Comparison of ENCODE assay signal across 8 mouse cellular contexts in genomic region chr10:90969355-90970174, GRCm38 (mm10).
A peak's percentile ranks its signal among the peaks of the same experiment; 100 is the strongest.
DNase-seq lines count a peak whose midpoint lies in the region; ATAC-seq and TF ChIP-seq lines count a peak whose summit lies in the region.
"Had no signal": no experiment of that assay in that cellular context is flagged by ENCODE, and none has a peak within 500 bp of the region (broad histone marks: within the 10 kb centered on the region; RNA-seq: fewer than 3 reads in every experiment).

No protein-coding gene starts in this region.

- peak overlapping the region; percentile 90 for H3K4me2 ChIP-seq in forebrain, embryonic 13.5 days
- peak overlapping the region; percentile 98 for H3K4me2 ChIP-seq in limb, embryonic 14.5 days (replicated peaks; ENCODE audit: low read depth, low read length, severe bottlenecking)
- H3K4me2 ChIP-seq in neural tube, embryonic 12.5 days (replicated peaks), result peak overlapping the region; percentile 89

- no peak overlapping the region for H3K27ac ChIP-seq in forebrain, embryonic 13.5 days
- no peak overlapping the region for H3K27ac ChIP-seq in limb, embryonic 14.5 days (replicated peaks; ENCODE audit: low read depth, low read length)
- H3K27ac ChIP-seq in neural tube, embryonic 12.5 days, result no peak overlapping the region

- DNase-seq in adrenal gland, postnatal 25 days, result peak; percentile 15
- DNase-seq in heart, postnatal 36 days, result peak; percentile 47 to 66
- no peak for DNase-seq in limb, embryonic 14.5 days (ENCODE audit: low spot score)
- no peak for DNase-seq in left cerebral cortex, postnatal 36 days (ENCODE audit: low spot score in 2 of 2)

- H3K27me3 ChIP-seq in E14TG2a.4 (ENCODE audit: insufficient read depth, low read length), result peaks cover 81% of the 10 kb centered on the region
- H3K27me3 ChIP-seq in forebrain, embryonic 13.5 days, result peaks cover 33% of the 10 kb centered on the region
- peaks cover 24% of the 10 kb centered on the region for H3K27me3 ChIP-seq in limb, embryonic 14.5 days (ENCODE audit: control insufficient read depth, insufficient read depth, low read length)
- H3K27me3 ChIP-seq in neural tube, embryonic 12.5 days (replicated peaks), result peaks cover 38% of the 10 kb centered on the region

- no peaks in the 10 kb centered on the region for H3K9me3 ChIP-seq in E14TG2a.4 (ENCODE audit: low read length)
- H3K9me3 ChIP-seq in forebrain, embryonic 13.5 days (replicated peaks), result no peaks in the 10 kb centered on the region
- no peaks in the 10 kb centered on the region for H3K9me3 ChIP-seq in limb, embryonic 14.5 days (ENCODE audit: control insufficient read depth, low read length)
- H3K9me3 ChIP-seq in neural tube, embryonic 12.5 days, result no peaks in the 10 kb centered on the region

- no peak for TF ChIP-seq POLR2A in limb, embryonic 14.5 days (IDR thresholded peaks at IDR 0.05; ENCODE audit: borderline replicate concordance, extremely low read depth, insufficient read depth, insufficient read length)

- WGBS in forebrain, embryonic 13.5 days, result 3% methylated on average over 70 of the region's 72 CpGs
- WGBS in limb, embryonic 14.5 days, result 2% methylated on average over 57 of the region's 72 CpGs
- WGBS in neural tube, embryonic 12.5 days, result 2% methylated on average over 72 of the region's 72 CpGs

- intact Hi-C loops in heart, postnatal 36 days (cut with DNase I), result no loop called here
- intact Hi-C loops in left cerebral cortex, postnatal 36 days (cut with DNase I), result loop anchor here (5.0 kb wide), 2 partner anchors 63 to 137 kb away; no protein-coding TSS in a partner anchor

- H3K9ac ChIP-seq in forebrain, embryonic 13.5 days, result peak overlapping the region; percentile 65
- H3K9ac ChIP-seq in limb, embryonic 14.5 days (ENCODE audit: low read depth, low read length, severe bottlenecking), result peak overlapping the region; percentile 60
- H3K9ac ChIP-seq in neural tube, embryonic 12.5 days, result peak overlapping the region; percentile 48

- ATAC-seq in forebrain, embryonic 13.5 days, result peak; percentile 42
- 0 out of 2 replicates have a peak, but pooled peaks have one; percentile 12 for ATAC-seq in limb, embryonic 14.5 days (ENCODE audit: low FRiP score, low read depth)
- peak; percentile 68 for ATAC-seq in neural tube, embryonic 12.5 days (ENCODE audit: low FRiP score, low read depth)

- TF ChIP-seq CTCF in E14TG2a.4 (conservative IDR thresholded peaks at IDR 0.05; ENCODE audit: low read length), result no peak

- H3K4me1 ChIP-seq in E14TG2a.4 (replicated peaks; ENCODE audit: low read depth, low read length), result 0 out of 2 replicates have a peak, but pooled peaks cover 5% of the 10 kb centered on the region
- H3K4me1 ChIP-seq in forebrain, embryonic 13.5 days, result peaks cover 26% of the 10 kb centered on the region
- peaks cover 6% of the 10 kb centered on the region; the same call in 1 of the 2 replicates for H3K4me1 ChIP-seq in limb, embryonic 14.5 days (ENCODE audit: control insufficient read depth, insufficient read depth, low read length)
- H3K4me1 ChIP-seq in neural tube, embryonic 12.5 days, result peaks cover 17% of the 10 kb centered on the region

- no peaks in the 10 kb centered on the region for H3K36me3 ChIP-seq in E14TG2a.4 (ENCODE audit: insufficient read depth, low read length)
- H3K36me3 ChIP-seq in forebrain, embryonic 13.5 days (ENCODE audit: poor library complexity, severe bottlenecking), result no peaks in the 10 kb centered on the region
- H3K36me3 ChIP-seq in limb, embryonic 14.5 days (ENCODE audit: control insufficient read depth, insufficient read depth, low read length), result no peaks in the 10 kb centered on the region
- no peaks in the 10 kb centered on the region for H3K36me3 ChIP-seq in neural tube, embryonic 12.5 days

- peak overlapping the region; percentile 76 for H3K4me3 ChIP-seq in E14TG2a.4 (replicated peaks; ENCODE audit: low read length)
- H3K4me3 ChIP-seq in forebrain, embryonic 13.5 days, result peak overlapping the region; percentile 48
- peak overlapping the region; percentile 47 for H3K4me3 ChIP-seq in limb, embryonic 14.5 days (replicated peaks; ENCODE audit: low read length)
- peak overlapping the region; percentile 43 for H3K4me3 ChIP-seq in neural tube, embryonic 12.5 days
- H3K4me3 ChIP-seq: erythroblast, embryonic 14.5 days had no signal

Comparison
In these comparisons a context has a peak if more than half of its experiments do, and no peak if none do; other contexts are left out.
1. DNase-seq: peak in adrenal gland, postnatal 25 days (single experiment) and heart, postnatal 36 days (2 of 2); none in limb, embryonic 14.5 days (single experiment) and left cerebral cortex, postnatal 36 days (0 of 2).
2. ATAC-seq: peak in every context shown above with its lines; median percentile 68 in neural tube, embryonic 12.5 days; 42 in forebrain, embryonic 13.5 days; 12 in limb, embryonic 14.5 days.
3. Peak in every context shown above with its lines, with median percentiles within 50 percentile points of each other: H3K4me3 ChIP-seq, H3K4me2 ChIP-seq and H3K9ac ChIP-seq.